Mouse (Mus musculus) stomach, postnatal 0 days (tissue): ENCODE data around the gene Ptx4. TPM values are rescaled to one million over a fixed set of nuclear protein-coding genes. Genes with fewer than 3 reads are reported as not detected.

Experiments
- ATAC-seq: fragments of 200-750 bp; cut with Nextera tagmentation; 2 replicates; pipeline ENCODE4 v1.8.0; 2017; ENCODE audit not compliant: low FRiP score, low TSS enrichment
- DNase-seq: peaks from one replicate; pipeline ENCODE4 v3.0.0-alpha.2; 2016; ENCODE audit warnings: low spot score
- H3K27ac ChIP-seq: fragments of 300-500 bp; sonication (generic); replicated peaks from 2 replicates; pipeline ENCODE4 v1.5.1; 2014; ENCODE audit warnings: mild to moderate bottlenecking, control low read depth
- H3K27me3 ChIP-seq: fragments of 300-500 bp; sonication (generic); 2 replicates; pipeline ENCODE4 v1.6.1; 2014; ENCODE audit warnings: low read length; ENCODE audit not compliant: control insufficient read depth, insufficient read depth
- H3K36me3 ChIP-seq: fragments of 300-500 bp; sonication (generic); 2 replicates; pipeline ENCODE4 v1.6.1; 2014; ENCODE audit warnings: low read length, mixed read lengths; ENCODE audit not compliant: control insufficient read depth, insufficient read depth
- H3K4me1 ChIP-seq: fragments of 300-500 bp; sonication (generic); replicated peaks from 2 replicates; pipeline ENCODE4 v1.6.1; 2014; ENCODE audit warnings: antibody characterized with exemption; ENCODE audit not compliant: control insufficient read depth, insufficient read depth
- H3K4me2 ChIP-seq: fragments of 300-500 bp; sonication (generic); replicated peaks from 2 replicates; pipeline ENCODE4 v1.6.1; 2014; ENCODE audit warnings: low read depth, mild to moderate bottlenecking, control low read depth, moderate library complexity
- H3K4me3 ChIP-seq: fragments of 300-500 bp; sonication (generic); 2 replicates; pipeline ENCODE4 v1.5.1; 2014; ENCODE audit warnings: low read depth, low read length, control low read depth
- H3K9ac ChIP-seq: fragments of 300-500 bp; sonication (generic); 2 replicates; pipeline ENCODE4 v1.6.1; 2014; ENCODE audit warnings: mild to moderate bottlenecking, low read length, control low read depth, mixed read lengths
- H3K9me3 ChIP-seq: fragments of 300-500 bp; sonication (generic); 2 replicates; pipeline ENCODE4 v1.6.1; 2016; ENCODE audit warnings: low read length; ENCODE audit not compliant: control insufficient read depth
- CTCF ChIP-seq: IDR thresholded peaks from 2 replicates; pipeline ENCODE4 v1.5.1; 2016; ENCODE audit warnings: antibody characterized with exemption, low read depth, mild to moderate bottlenecking, moderate library complexity
- EP300 ChIP-seq: optimal IDR thresholded peaks from 2 replicates; pipeline ENCODE3; 2016; ENCODE audit warnings: antibody characterized with exemption
- WGBS: fragments of 180-500 bp; shearing (Covaris S2); extraction: QIAGEN DNeasy Blood & Tissue Kit; methylation state at CpG from one replicate; pipeline ENCODE4 v1.1.7; 2014; 5-methylcytosine and 5-hydroxymethylcytosine counted together
- polyA plus RNA-seq: library from polyadenylated mRNA; unstranded; fragments of >200 nt; fragmentation: Nextera tagmentation; extraction: Ambion mirVana; gene quantifications from 2 replicates; pipeline ENCODE4 v1.2.1, GENCODE M21; 2015

Ptx4 gene
- polyA plus RNA-seq, 1 experiment from 2014 or later, result 0.30 TPM

GRCm38 (mm10) chr17:25164770-25165169 is 44.2 kb downstream of the Ptx4 start:
- H3K9me3 ChIP-seq, result no peaks in the 10 kb centered on the region
- H3K4me2 ChIP-seq, result no peak overlapping the region
- no peak overlapping the region for H3K9ac ChIP-seq
- no peak overlapping the region for H3K27ac ChIP-seq
- no peak for DNase-seq
- WGBS, result 89% methylated on average over 3 of the region's 3 CpGs
- no peaks in the 10 kb centered on the region; the same call in 1 of the 2 replicates for H3K36me3 ChIP-seq
- TF ChIP-seq CTCF (no peak), EP300 (no peak)
- no peak overlapping the region for H3K4me3 ChIP-seq
- no peaks in the 10 kb centered on the region for H3K27me3 ChIP-seq
- no peak for ATAC-seq
- H3K4me1 ChIP-seq, result no peaks in the 10 kb centered on the region

DNA sequence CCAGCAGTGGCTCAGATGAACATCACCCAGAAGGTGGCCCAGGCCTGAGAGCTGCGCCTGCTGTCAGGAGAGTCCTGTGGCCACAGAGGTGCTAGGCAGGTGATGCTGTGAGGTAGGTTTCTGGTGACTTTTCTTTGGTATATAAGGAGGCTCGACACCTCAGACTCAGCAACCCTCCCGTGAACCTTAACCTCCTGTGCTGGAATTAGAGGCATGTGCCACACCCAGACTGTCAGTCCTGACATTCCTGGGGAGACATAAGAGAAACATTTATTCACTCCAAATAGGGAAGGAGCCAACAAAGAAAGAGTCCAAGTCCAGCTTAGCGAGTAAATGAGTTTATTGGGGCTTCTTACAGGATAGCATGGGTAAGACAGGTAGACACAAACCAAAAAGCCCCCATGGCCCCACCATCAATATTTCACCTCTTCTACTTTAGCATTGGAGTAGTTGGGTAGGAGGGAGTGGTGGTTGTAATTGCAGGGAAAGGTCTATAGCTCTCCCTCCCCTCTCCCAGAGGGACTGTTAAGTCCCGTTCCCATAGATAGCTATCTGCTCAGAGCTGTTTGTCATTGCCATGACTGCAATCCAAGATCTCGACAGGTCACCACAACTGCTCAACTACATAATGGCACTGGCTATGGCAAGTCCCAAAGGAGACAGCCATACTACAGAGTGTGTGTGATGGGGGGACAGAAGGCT is 45.6 kb downstream of the Ptx4 start:
- 30% methylated on average over 6 of the region's 6 CpGs for WGBS
- no peak for ATAC-seq

GRCm38 (mm10) chr17:25169706-25170105 is 49.1 kb downstream of the Ptx4 start:
- Histone ChIP-seq H3K27me3 (no peaks in the 10 kb centered on the region), H3K4me3 (no peak overlapping the region), H3K36me3 (no peaks in the 10 kb centered on the region), H3K9me3 (no peaks in the 10 kb centered on the region), H3K27ac (no peak overlapping the region), H3K4me2 (no peak overlapping the region), H3K9ac (no peak overlapping the region), H3K4me1 (no peaks in the 10 kb centered on the region)
- no peak for ATAC-seq
- no peak for DNase-seq
- WGBS, result 91% methylated on average over 2 of the region's 2 CpGs
- TF ChIP-seq CTCF, result no peak
- TF ChIP-seq EP300, result no peak

More for the DNA sequence above, 45.6 kb downstream of the Ptx4 start:
- H3K36me3 ChIP-seq, result no peaks in the 10 kb centered on the region
- TF ChIP-seq CTCF (no peak), EP300 (no peak)
- H3K9ac ChIP-seq, result no peak overlapping the region
- H3K4me3 ChIP-seq, result no peak overlapping the region
- no peaks in the 10 kb centered on the region for H3K27me3 ChIP-seq
- no peaks in the 10 kb centered on the region for H3K4me1 ChIP-seq
- H3K27ac ChIP-seq, result no peak overlapping the region
- no peak for DNase-seq
- H3K4me2 ChIP-seq, result no peak overlapping the region
- H3K9me3 ChIP-seq, result no peaks in the 10 kb centered on the region

- Histone ChIP-seq H3K4me3 (no peak overlapping the region), H3K27ac (no peak overlapping the region), H3K36me3 (no peaks in the 10 kb centered on the region), H3K9me3 (no peaks in the 10 kb centered on the region), H3K9ac (no peak overlapping the region), H3K4me2 (no peak overlapping the region), H3K27me3 (no peaks in the 10 kb centered on the region), H3K4me1 (no peaks in the 10 kb centered on the region)
- TF ChIP-seq EP300, result no peak
- no peak for TF ChIP-seq CTCF
- no peak for ATAC-seq
- DNase-seq, result no peak
- 88% methylated on average over 3 of the region's 3 CpGs for WGBS
Observed at GRCm38 (mm10) chr17:25172558-25172957, 52.0 kb downstream of the Ptx4 start.

Other genes starting within 250 kb of the Ptx4 start
- 39.4 and 40.5 TPM in 2 replicates for gene Nubp2, start 234.4 kb upstream of the Ptx4 start, polyA plus RNA-seq
- 45.5 and 47.8 TPM in 2 replicates for gene Spsb3, start 234.1 kb upstream of the Ptx4 start, polyA plus RNA-seq
- gene Eme2, start 225.7 kb upstream of the Ptx4 start, polyA plus RNA-seq, result 15.6 and 17.6 TPM in 2 replicates
- gene Mrps34, start 225.6 kb upstream of the Ptx4 start, polyA plus RNA-seq, result 102 and 104 TPM in 2 replicates
- 39.8 and 40.2 TPM in 2 replicates for gene Nme3, start 224.3 kb upstream of the Ptx4 start, polyA plus RNA-seq
- gene Mapk8ip3, start 183.8 kb upstream of the Ptx4 start, polyA plus RNA-seq, result 6.2 and 6.5 TPM in 2 replicates
- 51.8 and 53.9 TPM in 2 replicates for gene Jpt2, start 160.1 kb upstream of the Ptx4 start, polyA plus RNA-seq
- gene Cramp1l, start 105.0 kb upstream of the Ptx4 start, polyA plus RNA-seq, result 2.2 and 2.8 TPM in 2 replicates
- gene Ift140, start 104.7 kb upstream of the Ptx4 start, polyA plus RNA-seq, result 4.1 and 4.2 TPM in 2 replicates
- 16.8 and 19.0 TPM in 2 replicates for gene Tmem204, start 37.2 kb upstream of the Ptx4 start, polyA plus RNA-seq
- 12.2 and 13.7 TPM in 2 replicates for gene Telo2, start 4.8 kb upstream of the Ptx4 start, polyA plus RNA-seq
- gene Clcn7, start 12.6 kb downstream of the Ptx4 start, polyA plus RNA-seq, result 10.5 and 11.5 TPM in 2 replicates
- 0.80 and 0.84 TPM in 2 replicates for gene Ccdc154, start 41.7 kb downstream of the Ptx4 start, polyA plus RNA-seq
- 5.8 and 6.0 TPM in 2 replicates for gene Gm38655, start 54.7 kb downstream of the Ptx4 start, polyA plus RNA-seq
- 23.1 and 23.6 TPM in 2 replicates for gene BC003965, start 63.8 kb downstream of the Ptx4 start, polyA plus RNA-seq
- gene Unkl, start 67.6 kb downstream of the Ptx4 start, polyA plus RNA-seq, result 3.0 and 3.1 TPM in 2 replicates
- gene Gnptg, start 119.4 kb downstream of the Ptx4 start, polyA plus RNA-seq, result 36.0 and 39.3 TPM in 2 replicates
- gene Tsr3, start 119.4 kb downstream of the Ptx4 start, polyA plus RNA-seq, result 31.3 and 33.7 TPM in 2 replicates
- 1.2 and 1.3 TPM in 2 replicates for gene Baiap3, start 135.6 kb downstream of the Ptx4 start, polyA plus RNA-seq
- 308 and 318 TPM in 2 replicates for gene Ube2i, start 153.9 kb downstream of the Ptx4 start, polyA plus RNA-seq
- 0.50 and 0.52 TPM in 2 replicates for gene Prss34, start 177.6 kb downstream of the Ptx4 start, polyA plus RNA-seq
- gene Prss28, start 187.9 kb downstream of the Ptx4 start, polyA plus RNA-seq, result not detected in 2 replicates
- gene Prss29, start 197.9 kb downstream of the Ptx4 start, polyA plus RNA-seq, result not detected in 2 replicates
- 0.62 and 0.75 TPM in 2 replicates for gene Tpsab1, start 224.8 kb downstream of the Ptx4 start, polyA plus RNA-seq
- gene Tpsb2, start 245.5 kb downstream of the Ptx4 start, polyA plus RNA-seq, result 18.1 and 18.5 TPM in 2 replicates
- gene Tpsg1, start 248.5 kb downstream of the Ptx4 start, polyA plus RNA-seq, result 0.16 and 0.27 TPM in 2 replicates